Mouse (Mus musculus) megakaryocyte, embryonic 14.5 days (primary cell): Measurements from ENCODE around the gene Dut.

Experiments
- FLI1 ChIP-seq: IDR thresholded peaks from 2 replicates; pipeline ENCODE4 v1.6.1; 2012; ENCODE audit warnings: low read length, inconsistent platforms, mixed read lengths
- GATA1 ChIP-seq: IDR thresholded peaks from 3 replicates; pipeline ENCODE4 v1.6.1; 2012; ENCODE audit warnings: mixed read lengths, low read length, inconsistent platforms, borderline replicate concordance

DNA sequence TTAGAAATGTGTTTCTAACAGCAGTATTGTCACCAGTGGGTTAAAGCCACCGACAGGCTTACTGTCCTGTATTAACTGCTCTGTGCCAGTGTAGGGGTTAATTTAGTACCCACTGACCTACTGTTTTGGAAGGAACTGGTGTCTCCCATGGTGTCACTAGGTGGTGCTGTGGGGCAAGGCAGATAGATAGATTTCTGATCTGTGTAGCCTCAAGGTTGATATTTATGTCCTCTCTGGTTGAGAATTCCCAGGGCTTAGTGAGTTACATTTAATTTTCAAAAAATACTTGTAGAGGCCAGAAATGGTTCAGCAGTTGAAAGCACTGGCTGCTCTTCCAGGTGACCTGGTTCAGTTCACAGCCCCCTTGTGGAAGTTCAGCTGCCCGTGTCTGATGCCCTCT lies 5.3 kb downstream of the Dut start:
- TF ChIP-seq GATA1 (no peak), FLI1 (no peak)
